Mouse (Mus musculus) hindbrain, postnatal 0 days (tissue): ENCODE data around the gene Aasdh. TPM values are rescaled to one million over a fixed set of nuclear protein-coding genes. Genes with fewer than 3 reads are reported as not detected.

Experiments used
- ATAC-seq: fragments of 200-750 bp; cut with Nextera tagmentation; 2 replicates; pipeline ENCODE4 v1.8.0; 2017; ENCODE audit warnings: mild to moderate bottlenecking, moderate TSS enrichment, moderate library complexity
- DNase-seq: peaks from one replicate; pipeline ENCODE4 v3.0.0-alpha.2; 2015; ENCODE audit warnings: low spot score
- H3K27ac ChIP-seq: fragments of 300-500 bp; sonication (generic); 2 replicates; pipeline ENCODE4 v1.5.1; 2014; ENCODE audit warnings: mild to moderate bottlenecking
- H3K27me3 ChIP-seq: fragments of 300-500 bp; sonication (generic); 2 replicates; pipeline ENCODE4 v1.6.1; 2014; ENCODE audit warnings: low read length, mixed read lengths; ENCODE audit not compliant: insufficient read depth
- H3K36me3 ChIP-seq: fragments of 300-500 bp; sonication (generic); 2 replicates; pipeline ENCODE4 v1.6.1; 2014; ENCODE audit warnings: low read length, mixed read lengths; ENCODE audit not compliant: insufficient read depth
- H3K4me1 ChIP-seq: fragments of 300-500 bp; sonication (generic); 2 replicates; pipeline ENCODE4 v1.6.1; 2014; ENCODE audit warnings: antibody characterized with exemption, low read length, mixed read lengths; ENCODE audit not compliant: insufficient read depth
- H3K4me2 ChIP-seq: fragments of 300-500 bp; sonication (generic); 2 replicates; pipeline ENCODE4 v1.6.1; 2014; ENCODE audit warnings: low read depth, mild to moderate bottlenecking, low read length, moderate library complexity, mixed read lengths
- H3K4me3 ChIP-seq: fragments of 300-500 bp; sonication (generic); 2 replicates; pipeline ENCODE4 v1.5.1; 2014; ENCODE audit warnings: low read length
- H3K9ac ChIP-seq: fragments of 300-500 bp; sonication (generic); replicated peaks from 2 replicates; pipeline ENCODE4 v1.6.1; 2014; ENCODE audit warnings: mild to moderate bottlenecking, low read length, moderate library complexity, mixed read lengths
- H3K9me3 ChIP-seq: fragments of 300-500 bp; sonication (generic); 2 replicates; pipeline ENCODE4 v1.6.1; 2016; ENCODE audit warnings: low read length, mixed read lengths
- CTCF ChIP-seq: IDR thresholded peaks from 2 replicates; pipeline ENCODE4 v1.5.1; 2016; ENCODE audit warnings: antibody characterized with exemption, control low read depth, low read depth
- WGBS: fragments of 180-500 bp; shearing (Covaris S2); extraction: QIAGEN DNeasy Blood & Tissue Kit; methylation state at CpG from one replicate; pipeline ENCODE4 v1.1.7; 2014; 5-methylcytosine and 5-hydroxymethylcytosine counted together
- polyA plus RNA-seq: library from polyadenylated mRNA; unstranded; fragments of >200 nt; fragmentation: Nextera tagmentation; extraction: Ambion mirVana; gene quantifications from 2 replicates; pipeline ENCODE4 v1.2.1, GENCODE M21; 2015
- total RNA-seq: library from RNA; depleted of rRNA; stranded (reverse); fragments of >200 nt; gene quantifications from 2 replicates; pipeline ENCODE4 v1.2.3, GENCODE M21; 2014; rRNA removed

The Aasdh gene
- total and polyA plus RNA-seq, 2 experiments from 2014 or later: 9.9 to 10.2 TPM

DNA sequence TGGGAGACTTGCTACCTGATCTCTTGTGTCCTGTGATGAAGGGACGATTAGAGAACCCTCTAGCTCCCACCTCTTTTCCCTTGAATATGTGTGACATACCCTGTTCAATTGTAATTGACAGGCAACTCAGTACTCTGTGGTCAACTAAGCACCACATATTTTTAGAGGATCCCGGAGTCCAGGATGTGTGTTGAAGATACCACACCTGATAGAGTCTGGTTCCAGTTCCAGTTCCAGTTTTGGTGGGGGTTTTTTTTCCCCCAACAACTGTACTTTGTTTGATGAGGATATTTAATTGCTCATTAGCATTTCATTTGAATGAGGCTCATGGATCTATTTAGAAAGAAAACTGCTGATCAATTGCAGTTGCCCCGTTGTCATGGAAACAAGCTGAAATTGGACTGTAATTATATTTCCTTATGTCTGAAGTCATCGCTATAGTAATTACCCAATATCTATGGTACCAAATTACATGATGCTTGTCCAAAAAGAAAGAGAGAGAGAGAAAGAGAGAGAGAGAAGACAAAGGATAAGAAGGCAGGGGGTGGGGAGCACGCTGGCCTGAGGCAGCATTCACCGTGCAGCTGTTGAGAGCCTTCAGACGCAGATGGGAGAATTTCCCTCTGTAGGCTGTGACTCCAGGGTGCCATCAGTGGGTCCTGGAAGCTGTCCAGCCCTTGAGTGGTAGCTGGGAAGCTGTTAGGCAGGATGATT lies 76.6 kb downstream of the Aasdh start:
- no peak for TF ChIP-seq CTCF
- no peak overlapping the region for H3K4me3 ChIP-seq
- H3K27me3 ChIP-seq: no peaks in the 10 kb centered on the region
- WGBS: 38% methylated on average over 7 of the region's 7 CpGs
- H3K9me3 ChIP-seq: no peaks in the 10 kb centered on the region
- no peak overlapping the region for H3K4me2 ChIP-seq
- no peaks in the 10 kb centered on the region for H3K36me3 ChIP-seq
- 0 out of 2 replicates have a peak, but pooled peaks cover 3% of the 10 kb centered on the region for H3K4me1 ChIP-seq
- peak; percentile 75 for ATAC-seq
- peak; percentile 63 for DNase-seq
- no peak overlapping the region for H3K9ac ChIP-seq
- peak overlapping the region; percentile 68 for H3K27ac ChIP-seq

Other genes starting within 250 kb of the Aasdh start
- 55.3 and 66.4 TPM in 2 replicates for gene C530008M17Rik, start 249.0 kb downstream of the Aasdh start, total RNA-seq
- 52.5 and 56.4 TPM in 2 replicates for gene C530008M17Rik, start 249.0 kb downstream of the Aasdh start, polyA plus RNA-seq
- 114 and 129 TPM in 2 replicates for gene Paics, start 45.8 kb upstream of the Aasdh start, total RNA-seq
- gene Paics, start 45.8 kb upstream of the Aasdh start, polyA plus RNA-seq: 166 and 176 TPM in 2 replicates
- 7.4 and 13.0 TPM in 2 replicates for gene Ppat, start 46.1 kb upstream of the Aasdh start, total RNA-seq
- 10.7 and 12.2 TPM in 2 replicates for gene Ppat, start 46.1 kb upstream of the Aasdh start, polyA plus RNA-seq
- gene Srp72, start 69.2 kb upstream of the Aasdh start, total RNA-seq: 53.0 and 55.2 TPM in 2 replicates
- gene Srp72, start 69.2 kb upstream of the Aasdh start, polyA plus RNA-seq: 72.9 and 78.7 TPM in 2 replicates
- gene Arl9, start 98.5 kb upstream of the Aasdh start, total RNA-seq: not detected in 2 replicates
- gene Arl9, start 98.5 kb upstream of the Aasdh start, polyA plus RNA-seq: not detected in 2 replicates
- gene Thegl, start 110.5 kb upstream of the Aasdh start, total RNA-seq: 0.11 and 0.63 TPM in 2 replicates
- gene Thegl, start 110.5 kb upstream of the Aasdh start, polyA plus RNA-seq: 0.81 and 0.82 TPM in 2 replicates
- gene Hopx, start 209.6 kb upstream of the Aasdh start, total RNA-seq: 69.6 and 94.8 TPM in 2 replicates
- gene Hopx, start 209.6 kb upstream of the Aasdh start, polyA plus RNA-seq: 7.3 and 10.3 TPM in 2 replicates